Mouse (Mus musculus): Measurements from ENCODE around the gene Exoc4. TPM values are rescaled to one million over a fixed set of nuclear protein-coding genes. Genes with fewer than 3 reads are reported as not detected.

Exoc4 gene
- polyA plus RNA-seq, 1 experiment from 2014 or later, result 11.7 TPM

- Histone ChIP-seq H3K4me3 (ENCODE audit: low read depth, low read length) (no peak overlapping the region), H3K9ac (replicated peaks; ENCODE audit: low read depth) (no peak overlapping the region), H3K36me3 (ENCODE audit: insufficient read depth, low read length) (no peaks in the 10 kb centered on the region), H3K4me1 (ENCODE audit: insufficient read depth, low read depth, low read length) (no peaks in the 10 kb centered on the region), H3K27ac (ENCODE audit: low read length) (no peak overlapping the region), H3K4me2 (replicated peaks; ENCODE audit: low read depth, low read length) (no peak overlapping the region), H3K27me3 (replicated peaks; ENCODE audit: insufficient read depth, low read length) (no peaks in the 10 kb centered on the region), H3K9me3 (ENCODE audit: low read length) (no peaks in the 10 kb centered on the region)
- 34% methylated on average over 4 of the region's 4 CpGs for WGBS
- DNase-seq (ENCODE audit: low spot score), result no peak
- ATAC-seq, result no peak
- TF ChIP-seq CTCF (IDR thresholded peaks at IDR 0.05) (no peak), EP300 (IDR thresholded peaks at IDR 0.05) (no peak)
These were observed 749.7 kb downstream of the Exoc4 start for GRCm38 (mm10) chr6:33998590-33998989.

- WGBS, result 35% methylated on average over 7 of the region's 7 CpGs
- Histone ChIP-seq H3K4me3 (ENCODE audit: low read depth, low read length) (no peak overlapping the region), H3K27ac (ENCODE audit: low read length) (no peak overlapping the region), H3K36me3 (ENCODE audit: insufficient read depth, low read length) (no peaks in the 10 kb centered on the region), H3K4me2 (replicated peaks; ENCODE audit: low read depth, low read length) (no peak overlapping the region), H3K4me1 (ENCODE audit: insufficient read depth, low read depth, low read length) (no peaks in the 10 kb centered on the region), H3K9ac (replicated peaks; ENCODE audit: low read depth) (no peak overlapping the region), H3K27me3 (replicated peaks; ENCODE audit: insufficient read depth, low read length) (no peaks in the 10 kb centered on the region), H3K9me3 (ENCODE audit: low read length) (no peaks in the 10 kb centered on the region)
- TF ChIP-seq EP300 (IDR thresholded peaks at IDR 0.05) (no peak), CTCF (IDR thresholded peaks at IDR 0.05) (no peak)
- DNase-seq (ENCODE audit: low spot score) (no peak), ATAC-seq (no peak)
These were observed 750.6 kb downstream of the Exoc4 start for GRCm38 (mm10) chr6:33999530-33999929.

- no peak for DNase-seq (ENCODE audit: low spot score)
- H3K4me2 ChIP-seq (replicated peaks; ENCODE audit: low read depth, low read length), result no peak overlapping the region
- H3K27me3 ChIP-seq (replicated peaks; ENCODE audit: insufficient read depth, low read length), result no peaks in the 10 kb centered on the region
- WGBS, result 83% methylated on average over 7 of the region's 7 CpGs
- H3K9ac ChIP-seq (replicated peaks; ENCODE audit: low read depth), result no peak overlapping the region
- ATAC-seq, result no peak
- H3K9me3 ChIP-seq (ENCODE audit: low read length), result no peaks in the 10 kb centered on the region
- H3K36me3 ChIP-seq (ENCODE audit: insufficient read depth, low read length), result no peaks in the 10 kb centered on the region
- H3K4me1 ChIP-seq (ENCODE audit: insufficient read depth, low read depth, low read length), result no peaks in the 10 kb centered on the region
- H3K27ac ChIP-seq (ENCODE audit: low read length), result no peak overlapping the region
- no peak overlapping the region for H3K4me3 ChIP-seq (ENCODE audit: low read depth, low read length)
- TF ChIP-seq CTCF (IDR thresholded peaks at IDR 0.05) (no peak), EP300 (IDR thresholded peaks at IDR 0.05) (no peak)
These were observed 751.8 kb downstream of the Exoc4 start for GRCm38 (mm10) chr6:34000644-34001043.

- Histone ChIP-seq H3K9ac (replicated peaks; ENCODE audit: low read depth) (no peak overlapping the region), H3K27ac (ENCODE audit: low read length) (no peak overlapping the region), H3K9me3 (ENCODE audit: low read length) (no peaks in the 10 kb centered on the region), H3K36me3 (ENCODE audit: insufficient read depth, low read length) (no peaks in the 10 kb centered on the region), H3K4me2 (replicated peaks; ENCODE audit: low read depth, low read length) (no peak overlapping the region), H3K4me3 (ENCODE audit: low read depth, low read length) (no peak overlapping the region), H3K4me1 (ENCODE audit: insufficient read depth, low read depth, low read length) (no peaks in the 10 kb centered on the region), H3K27me3 (replicated peaks; ENCODE audit: insufficient read depth, low read length) (no peaks in the 10 kb centered on the region)
- TF ChIP-seq CTCF (IDR thresholded peaks at IDR 0.05) (no peak), EP300 (IDR thresholded peaks at IDR 0.05) (no peak)
- DNase-seq (ENCODE audit: low spot score) (no peak), ATAC-seq (no peak)
- WGBS, result 36% methylated on average over 1 of the region's 1 CpGs
These were observed 754.1 kb downstream of the Exoc4 start for GRCm38 (mm10) chr6:34003033-34003432.

- no peaks in the 10 kb centered on the region for H3K27me3 ChIP-seq (replicated peaks; ENCODE audit: insufficient read depth, low read length)
- no peak overlapping the region for H3K4me3 ChIP-seq (ENCODE audit: low read depth, low read length)
- ATAC-seq (no peak), DNase-seq (ENCODE audit: low spot score) (no peak)
- no peak overlapping the region for H3K27ac ChIP-seq (ENCODE audit: low read length)
- H3K4me2 ChIP-seq (replicated peaks; ENCODE audit: low read depth, low read length), result no peak overlapping the region
- no peaks in the 10 kb centered on the region for H3K9me3 ChIP-seq (ENCODE audit: low read length)
- no peaks in the 10 kb centered on the region for H3K36me3 ChIP-seq (ENCODE audit: insufficient read depth, low read length)
- no peak overlapping the region for H3K9ac ChIP-seq (replicated peaks; ENCODE audit: low read depth)
- H3K4me1 ChIP-seq (ENCODE audit: insufficient read depth, low read depth, low read length), result no peaks in the 10 kb centered on the region
- TF ChIP-seq CTCF (IDR thresholded peaks at IDR 0.05) (no peak), EP300 (IDR thresholded peaks at IDR 0.05) (no peak)
- 79% methylated on average over 6 of the region's 6 CpGs for WGBS
These were observed 764.6 kb downstream of the Exoc4 start for GRCm38 (mm10) chr6:34013469-34013868.

Other genes starting within 250 kb of the Exoc4 start
- gene Chchd3, start 188.8 kb upstream of the Exoc4 start, polyA plus RNA-seq (2015; fragmentation: Nextera tagmentation; extraction: Ambion mirVana), result 59.2 and 64.0 TPM in 2 replicates

Data from lung, postnatal 0 days (tissue).